Mouse (Mus musculus) gastrocnemius, postnatal 10 days (tissue): ENCODE measurements around the gene Dnm3. TPM values are rescaled to one million over a fixed set of nuclear protein-coding genes. Genes with fewer than 3 reads are reported as not detected.

Source experiments
- DNase-seq: peaks from one replicate; pipeline ENCODE4 v3.0.0; 2021; ENCODE audit warnings: mixed read lengths
- total RNA-seq, 2 experiments: library from RNA; stranded (reverse); gene quantifications; 2 replicates each; pipeline ENCODE4 v1.2.3; 2021

Gene Dnm3
- total RNA-seq, 2 experiments from 2014 or later, result 6.3 to 8.6 TPM

- no peak for DNase-seq
Observed at GRCm38 (mm10) chr1:162206998-162207707, 270.7 kb downstream of the Dnm3 start.

GRCm38 (mm10) chr1:162202465-162203348 is 275.1 kb downstream of the Dnm3 start:
- no peak for DNase-seq

DNA sequence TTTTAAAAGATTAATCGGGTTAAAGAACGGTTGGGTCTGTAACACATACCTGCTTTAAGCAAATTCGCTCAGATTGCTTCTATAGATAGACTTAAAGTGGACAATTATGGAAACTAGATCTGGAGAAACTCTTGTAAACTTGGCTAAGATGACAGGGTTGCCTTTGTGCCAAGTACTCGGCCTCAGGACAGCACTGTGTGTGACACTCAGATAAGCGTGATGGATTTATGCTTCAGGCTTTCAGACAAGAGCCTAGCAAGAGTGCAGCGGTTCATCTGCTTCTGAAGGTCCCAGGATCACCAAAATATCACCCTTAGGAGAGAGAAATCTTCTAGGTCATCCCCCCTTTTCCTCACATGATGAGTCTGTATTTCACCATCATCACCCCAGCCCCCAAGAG is 277.4 kb downstream of the Dnm3 start:
- no peak for DNase-seq

- no peak for DNase-seq
Observed at GRCm38 (mm10) chr1:162196812-162197680, 280.8 kb downstream of the Dnm3 start.

GRCm38 (mm10) chr1:162188744-162189143 is 289.1 kb downstream of the Dnm3 start:
- no peak for DNase-seq

- no peak for DNase-seq
Observed at GRCm38 (mm10) chr1:162187352-162188120, 290.3 kb downstream of the Dnm3 start.

DNA sequence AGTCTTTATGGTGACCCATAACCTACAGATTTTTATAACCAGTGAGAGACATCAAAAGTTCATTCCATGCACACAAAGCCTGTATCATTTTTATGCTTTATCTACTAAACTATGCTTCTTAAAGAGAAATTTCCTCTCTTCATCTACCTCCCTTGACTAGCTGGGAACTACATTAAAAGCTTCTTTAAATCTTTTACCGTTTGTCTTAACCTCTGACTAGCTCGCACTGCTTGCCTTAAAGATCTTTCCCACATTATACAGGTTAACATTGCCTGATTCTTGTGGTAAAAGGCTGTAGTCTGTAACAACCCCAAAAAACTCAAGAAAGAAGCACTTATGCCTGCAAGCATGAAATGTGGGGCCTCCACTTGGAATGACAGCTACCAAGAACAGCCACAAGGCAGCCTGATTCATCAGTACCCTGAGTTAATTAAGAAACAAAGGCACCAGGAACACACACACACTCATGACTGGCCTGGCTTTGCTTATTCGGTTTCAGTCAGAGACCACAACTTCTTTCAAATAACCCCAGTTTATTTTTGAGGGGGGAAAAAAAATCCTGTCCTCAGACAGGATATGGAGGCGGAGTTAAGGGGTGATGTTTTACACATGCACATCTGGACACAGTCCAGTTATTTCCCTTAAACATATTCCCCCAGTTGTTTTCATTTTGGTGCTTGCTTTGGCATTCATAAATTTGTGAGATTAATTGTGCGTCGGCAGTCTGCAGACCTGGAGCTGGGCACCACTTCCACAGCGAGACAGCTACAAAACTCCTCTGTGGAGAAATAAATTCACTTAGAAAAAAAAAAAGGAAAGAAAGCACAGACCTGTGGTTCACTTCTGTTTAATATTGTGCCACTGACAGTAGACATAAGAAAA is 291.1 kb downstream of the Dnm3 start:
- no peak for DNase-seq

- DNase-seq, result peak; percentile 79
Observed at GRCm38 (mm10) chr1:162184003-162184748, 293.7 kb downstream of the Dnm3 start.

DNA sequence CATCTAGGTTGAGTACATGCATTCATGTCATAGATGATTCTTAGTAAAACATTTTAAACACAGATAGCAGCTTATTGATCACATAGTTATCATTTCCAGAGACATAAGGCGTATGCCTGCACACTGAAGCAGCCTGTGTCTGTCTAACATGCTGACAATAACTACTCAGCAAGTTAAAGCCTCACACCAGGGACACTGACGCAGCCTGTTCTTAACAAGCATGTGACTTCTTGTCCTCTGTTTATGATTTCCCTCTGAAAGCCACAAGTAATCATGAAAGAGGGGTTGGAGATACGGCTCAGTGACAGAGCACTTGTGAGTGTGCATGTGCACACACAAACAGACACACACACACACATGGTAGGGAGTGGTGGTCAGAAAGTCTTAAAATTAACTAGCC is 294.4 kb downstream of the Dnm3 start:
- DNase-seq, result no peak

DNA sequence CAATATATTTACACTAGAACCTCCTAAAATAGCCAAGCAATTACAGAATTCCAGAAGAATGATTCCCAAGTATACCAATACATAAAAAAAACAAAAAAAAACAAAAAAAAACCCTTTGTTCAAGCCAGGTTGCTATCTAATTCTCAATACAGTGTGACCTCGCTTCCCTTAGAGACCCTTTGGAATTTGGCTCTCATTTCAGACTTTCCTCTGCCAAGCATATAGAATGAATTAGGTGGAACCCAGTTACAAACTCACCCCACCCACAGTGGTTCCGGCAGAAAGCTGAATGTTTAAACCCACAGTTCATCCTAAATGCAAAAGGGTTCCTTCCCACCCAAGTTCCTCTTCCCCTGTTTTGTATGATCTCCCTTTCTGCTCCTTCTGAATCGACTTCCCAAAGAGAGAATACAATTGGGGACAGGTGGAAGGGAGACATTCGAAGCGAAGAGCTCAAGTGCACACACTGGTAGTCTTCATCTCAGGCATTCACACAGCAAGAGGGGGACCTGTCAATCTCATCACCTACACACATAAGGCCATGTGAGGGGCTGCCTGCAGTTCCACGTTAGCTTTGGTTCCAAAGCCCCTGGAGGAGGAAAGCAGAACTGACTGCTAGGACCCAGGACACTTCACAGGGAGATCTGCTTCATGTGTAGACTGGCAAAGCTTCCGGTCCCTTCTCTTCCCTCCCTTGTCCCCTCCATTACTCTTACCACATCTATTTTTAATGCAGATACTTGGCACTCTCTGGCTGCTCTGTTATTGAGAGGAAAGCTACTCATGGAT is 296.5 kb downstream of the Dnm3 start:
- no peak for DNase-seq

DNA sequence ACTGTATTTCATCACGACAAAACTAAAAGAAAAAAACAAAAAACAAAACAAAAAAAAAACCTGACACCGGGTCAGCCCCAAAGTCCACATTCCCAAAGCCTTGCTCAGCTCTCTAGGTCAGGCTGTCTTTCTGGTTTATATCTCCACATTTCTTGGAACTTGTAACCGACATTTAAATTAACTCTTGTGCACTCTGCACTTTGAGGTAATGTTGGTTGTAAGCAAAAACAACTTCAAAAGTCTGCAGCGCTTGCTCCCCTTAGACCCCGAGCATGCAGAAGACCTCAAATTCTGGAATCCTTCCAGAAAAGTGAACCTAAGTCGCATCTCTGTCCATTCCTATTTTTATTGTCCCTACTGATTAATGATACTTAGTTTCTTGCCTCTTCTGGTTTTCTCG is 297.4 kb downstream of the Dnm3 start:
- DNase-seq, result no peak

- DNase-seq, result no peak
Observed at GRCm38 (mm10) chr1:162179401-162179800, 298.4 kb downstream of the Dnm3 start.

DNA sequence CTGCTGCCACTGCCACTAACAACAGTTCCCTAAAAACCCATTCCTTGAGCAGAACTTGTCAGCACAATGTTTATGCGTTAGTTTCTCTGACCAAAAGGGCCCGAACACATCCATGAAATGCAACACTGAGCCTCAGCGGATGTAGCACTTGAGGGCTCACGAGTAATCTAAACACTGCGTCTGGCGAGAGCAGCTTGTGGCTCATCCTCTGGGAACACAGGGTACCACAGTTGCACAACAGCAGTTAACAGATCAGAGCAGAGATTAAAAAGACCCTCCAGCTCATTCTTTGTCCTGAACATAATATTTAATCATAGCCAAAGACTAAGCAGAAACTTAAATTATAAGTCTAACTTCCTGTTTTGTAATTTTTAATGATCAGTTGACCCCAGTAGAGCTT is 305.0 kb downstream of the Dnm3 start:
- no peak for DNase-seq

DNA sequence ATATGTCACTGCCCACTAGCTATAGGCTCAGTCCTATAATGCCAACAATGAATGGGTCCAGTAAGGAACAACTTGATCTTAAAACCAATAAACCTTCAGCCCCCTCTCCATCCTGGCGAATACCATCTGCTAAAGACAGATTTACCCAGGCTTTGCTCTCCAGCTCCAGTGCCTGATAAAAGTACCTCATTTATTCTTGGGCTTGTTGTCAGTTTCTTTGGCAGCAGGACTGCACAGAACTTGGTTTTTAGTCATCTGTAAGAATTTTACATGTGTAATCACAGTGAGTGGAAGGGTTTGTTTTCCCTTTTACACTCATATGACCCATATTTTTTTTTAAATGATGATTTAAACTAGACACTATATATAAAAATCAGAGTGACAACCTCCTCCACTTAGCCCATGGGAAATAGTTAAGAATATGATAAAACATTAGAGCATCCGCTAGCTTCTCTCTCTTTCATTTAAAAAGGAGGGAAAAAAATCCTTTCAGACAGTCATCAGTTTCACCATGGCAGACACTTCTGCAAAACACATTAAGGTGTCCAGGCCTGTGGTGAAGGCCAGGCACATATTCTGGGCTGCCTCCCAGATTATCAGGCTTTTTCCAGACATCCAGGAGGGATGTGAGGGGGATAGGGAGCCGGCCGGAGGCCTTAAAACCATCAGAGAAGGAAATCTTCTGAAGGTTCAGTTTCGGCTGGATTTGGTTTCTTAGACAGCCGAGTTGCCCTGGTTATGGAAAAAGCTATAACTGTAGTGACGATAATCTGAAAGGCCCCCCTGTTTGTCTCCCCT is 313.9 kb downstream of the Dnm3 start:
- DNase-seq, result no peak

DNA sequence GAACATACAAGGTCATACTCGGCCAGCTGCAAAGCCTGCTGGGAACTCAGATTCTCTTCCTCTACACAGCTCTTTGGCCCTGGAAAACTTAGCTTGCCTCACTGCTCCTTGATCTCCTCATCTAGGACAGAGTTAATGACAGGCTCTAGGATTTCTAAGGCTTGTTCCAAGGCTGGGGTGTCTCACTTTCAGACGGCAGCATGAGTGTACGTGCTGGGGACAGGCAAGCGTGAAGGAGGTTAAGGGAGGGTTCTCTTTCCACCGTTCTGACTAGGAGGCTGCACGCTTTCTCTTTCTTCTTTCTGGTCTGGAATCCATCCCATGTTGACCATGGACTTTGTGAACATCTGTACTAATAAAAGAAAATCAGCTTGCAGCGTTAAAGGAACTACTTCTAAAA is 315.2 kb downstream of the Dnm3 start:
- no peak for DNase-seq

GRCm38 (mm10) chr1:162162249-162162648 is 315.6 kb downstream of the Dnm3 start:
- no peak for DNase-seq

DNA sequence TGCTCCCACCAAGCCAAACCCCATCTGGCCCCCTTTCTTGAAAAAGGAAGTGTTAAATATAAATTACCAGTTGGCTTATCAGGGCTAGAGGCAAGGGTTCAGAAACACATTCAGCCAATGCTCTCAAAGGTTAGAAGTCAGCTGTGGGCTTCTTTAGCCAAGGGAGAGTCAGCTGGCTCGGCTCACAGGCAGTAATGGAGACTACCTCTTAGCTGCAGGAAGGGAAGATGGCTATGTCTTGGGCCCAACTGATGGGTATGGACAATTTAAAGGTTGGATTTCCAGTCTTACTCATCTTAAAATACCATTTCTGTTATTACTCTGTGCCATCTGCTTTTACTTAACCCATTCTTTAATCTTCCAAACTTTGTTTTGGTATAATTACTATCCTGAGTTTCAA is 317.1 kb downstream of the Dnm3 start:
- DNase-seq, result no peak

- no peak for DNase-seq
Observed at GRCm38 (mm10) chr1:162158486-162158885, 319.3 kb downstream of the Dnm3 start.
